Mouse (Mus musculus) testis, adult 2 months (tissue): ENCODE data around the gene Spats2l.

ENCODE experiments used
- CTCF ChIP-seq: fragments of 200-500 bp; IDR thresholded peaks from 2 replicates; pipeline ENCODE4 v1.5.1; 2012; ENCODE audit warnings: low read depth, mild to moderate bottlenecking, inconsistent platforms, low read length, moderate library complexity; ENCODE audit not compliant: control insufficient read depth, insufficient read depth, insufficient replicate concordance
- POLR2A ChIP-seq: fragments of 200-500 bp; IDR thresholded peaks from 2 replicates; pipeline ENCODE4 v1.6.1; 2012; ENCODE audit warnings: low read depth, mild to moderate bottlenecking, inconsistent platforms, low read length, moderate library complexity; ENCODE audit not compliant: control insufficient read depth

GRCm38 (mm10) chr1:57901494-57901893 is 127.5 kb downstream of the Spats2l start:
- no peak for TF ChIP-seq CTCF
- no peak for TF ChIP-seq POLR2A
